Mouse (Mus musculus) neural tube, embryonic 13.5 days (tissue): ENCODE data around the gene Rybp. TPM values are rescaled to one million over a fixed set of nuclear protein-coding genes. Genes with fewer than 3 reads are reported as not detected.

Source experiments
- ATAC-seq: fragments of 200-750 bp; cut with Nextera tagmentation; 2 replicates; pipeline ENCODE4 v1.8.0; 2017; ENCODE audit warnings: low read depth, mild to moderate bottlenecking, moderate TSS enrichment, moderate library complexity
- H3K27ac ChIP-seq: fragments of 300-500 bp; sonication (generic); replicated peaks from 2 replicates; pipeline ENCODE4 v1.5.1; 2015; ENCODE audit warnings: moderate library complexity, mild to moderate bottlenecking, inconsistent platforms
- H3K27me3 ChIP-seq: fragments of 300-500 bp; sonication (generic); 2 replicates; pipeline ENCODE4 v1.6.1; 2015; ENCODE audit warnings: mild to moderate bottlenecking, inconsistent platforms
- H3K36me3 ChIP-seq: fragments of 300-500 bp; sonication (generic); 2 replicates; pipeline ENCODE4 v1.6.1; 2015; ENCODE audit warnings: mild to moderate bottlenecking, inconsistent platforms
- H3K4me1 ChIP-seq: fragments of 300-500 bp; sonication (generic); replicated peaks from 2 replicates; pipeline ENCODE4 v1.6.1; 2015; ENCODE audit warnings: inconsistent platforms
- H3K4me2 ChIP-seq: fragments of 300-500 bp; sonication (generic); 2 replicates; pipeline ENCODE4 v1.6.1; 2015; ENCODE audit warnings: inconsistent platforms, mild to moderate bottlenecking, moderate library complexity
- H3K4me3 ChIP-seq: fragments of 300-500 bp; sonication (generic); 2 replicates; pipeline ENCODE4 v1.5.1; 2015; ENCODE audit warnings: mild to moderate bottlenecking, inconsistent platforms
- H3K9ac ChIP-seq: fragments of 300-500 bp; sonication (generic); 2 replicates; pipeline ENCODE4 v1.6.1; 2015; ENCODE audit warnings: moderate library complexity, mild to moderate bottlenecking, inconsistent platforms
- H3K9me3 ChIP-seq: fragments of 300-500 bp; sonication (generic); 2 replicates; pipeline ENCODE4 v1.6.1; 2016; ENCODE audit warnings: inconsistent platforms
- WGBS: fragments of 180-500 bp; shearing (Covaris S2); methylation state at CpG from one replicate; pipeline ENCODE4 v1.1.7; 2015; 5-methylcytosine and 5-hydroxymethylcytosine counted together
- polyA plus RNA-seq: library from polyadenylated mRNA; unstranded; fragments of >200 nt; fragmentation: Nextera tagmentation; extraction: Ambion mirVana; gene quantifications from 2 replicates; pipeline ENCODE4 v1.2.1, GENCODE M21; 2015

The Rybp gene
- polyA plus RNA-seq, 1 experiment from 2014 or later = 17.5 TPM

- Histone ChIP-seq H3K27ac (no peak overlapping the region), H3K4me3 (no peak overlapping the region)
- peak; percentile 69; the same call in 1 of the 2 replicates for ATAC-seq
Measured at GRCm38 (mm10) chr6:100233522-100233921, 53.8 kb downstream of the Rybp start.

GRCm38 (mm10) chr6:100233061-100233460 lies 54.2 kb downstream of the Rybp start:
- Histone ChIP-seq H3K4me3 (no peak overlapping the region), H3K9ac (no peak overlapping the region), H3K27me3 (no peaks in the 10 kb centered on the region), H3K27ac (no peak overlapping the region), H3K36me3 (no peaks in the 10 kb centered on the region), H3K9me3 (no peaks in the 10 kb centered on the region), H3K4me1 (peaks cover 36% of the 10 kb centered on the region), H3K4me2 (no peak overlapping the region)
- 43% methylated on average over 4 of the region's 4 CpGs for WGBS
- 0 out of 2 replicates have a peak, but pooled peaks have one; percentile 17 for ATAC-seq

More at GRCm38 (mm10) chr6:100233522-100233921, 53.8 kb downstream of the Rybp start:
- no peaks in the 10 kb centered on the region for H3K27me3 ChIP-seq
- WGBS = 45% methylated on average over 3 of the region's 3 CpGs
- no peak overlapping the region for H3K4me2 ChIP-seq
- H3K9me3 ChIP-seq = no peaks in the 10 kb centered on the region
- H3K36me3 ChIP-seq = no peaks in the 10 kb centered on the region
- H3K4me1 ChIP-seq = peaks cover 36% of the 10 kb centered on the region
- H3K9ac ChIP-seq = no peak overlapping the region

- Histone ChIP-seq H3K27me3 (no peaks in the 10 kb centered on the region), H3K27ac (no peak overlapping the region), H3K4me3 (no peak overlapping the region), H3K9me3 (no peaks in the 10 kb centered on the region), H3K4me2 (no peak overlapping the region), H3K4me1 (0 out of 2 replicates have a peak, but pooled peaks cover 4% of the 10 kb centered on the region), H3K9ac (no peak overlapping the region), H3K36me3 (no peaks in the 10 kb centered on the region)
- WGBS = 69% methylated on average over 2 of the region's 2 CpGs
- ATAC-seq = no peak
Measured at GRCm38 (mm10) chr6:100226204-100226603, 61.1 kb downstream of the Rybp start.

- Histone ChIP-seq H3K9me3 (no peaks in the 10 kb centered on the region), H3K9ac (no peak overlapping the region), H3K27ac (no peak overlapping the region), H3K4me1 (peaks cover 14% of the 10 kb centered on the region), H3K4me3 (no peak overlapping the region), H3K36me3 (no peaks in the 10 kb centered on the region), H3K27me3 (peaks cover 8% of the 10 kb centered on the region; the same call in 1 of the 2 replicates), H3K4me2 (no peak overlapping the region)
- no peak for ATAC-seq
- WGBS = 91% methylated on average over 6 of the region's 6 CpGs
Measured at GRCm38 (mm10) chr6:100223932-100224331, 63.4 kb downstream of the Rybp start.

GRCm38 (mm10) chr6:100223435-100223834 lies 63.9 kb downstream of the Rybp start:
- H3K4me2 ChIP-seq = no peak overlapping the region
- WGBS = 84% methylated on average over 10 of the region's 10 CpGs

GRCm38 (mm10) chr6:100222927-100223326 lies 64.4 kb downstream of the Rybp start:
- WGBS = 85% methylated on average over 5 of the region's 5 CpGs

More at GRCm38 (mm10) chr6:100223435-100223834, 63.9 kb downstream of the Rybp start:
- no peak overlapping the region for H3K27ac ChIP-seq
- no peak overlapping the region for H3K9ac ChIP-seq
- H3K27me3 ChIP-seq = peaks cover 8% of the 10 kb centered on the region; the same call in 1 of the 2 replicates
- no peak for ATAC-seq
- H3K4me3 ChIP-seq = no peak overlapping the region
- H3K36me3 ChIP-seq = no peaks in the 10 kb centered on the region
- H3K4me1 ChIP-seq = peaks cover 19% of the 10 kb centered on the region
- no peaks in the 10 kb centered on the region for H3K9me3 ChIP-seq

GRCm38 (mm10) chr6:100221803-100222202 lies 65.5 kb downstream of the Rybp start:
- peaks cover 30% of the 10 kb centered on the region for H3K4me1 ChIP-seq
- H3K4me3 ChIP-seq = no peak overlapping the region
- no peak overlapping the region for H3K9ac ChIP-seq
- H3K36me3 ChIP-seq = no peaks in the 10 kb centered on the region
- H3K27ac ChIP-seq = no peak overlapping the region
- ATAC-seq = no peak
- 70% methylated on average over 4 of the region's 4 CpGs for WGBS
- no peaks in the 10 kb centered on the region for H3K9me3 ChIP-seq
- H3K27me3 ChIP-seq = peaks cover 8% of the 10 kb centered on the region; the same call in 1 of the 2 replicates
- H3K4me2 ChIP-seq = no peak overlapping the region

More at GRCm38 (mm10) chr6:100222927-100223326, 64.4 kb downstream of the Rybp start:
- no peak for ATAC-seq
- Histone ChIP-seq H3K27me3 (peaks cover 8% of the 10 kb centered on the region; the same call in 1 of the 2 replicates), H3K9me3 (no peaks in the 10 kb centered on the region), H3K27ac (no peak overlapping the region), H3K9ac (no peak overlapping the region), H3K36me3 (no peaks in the 10 kb centered on the region), H3K4me3 (no peak overlapping the region), H3K4me1 (peaks cover 24% of the 10 kb centered on the region), H3K4me2 (no peak overlapping the region)

- H3K27me3 ChIP-seq = peaks cover 16% of the 10 kb centered on the region
- no peak overlapping the region for H3K4me2 ChIP-seq
- H3K4me1 ChIP-seq = peaks cover 30% of the 10 kb centered on the region
- 76% methylated on average over 14 of the region's 14 CpGs for WGBS
- H3K27ac ChIP-seq = no peak overlapping the region
- ATAC-seq = no peak
- no peak overlapping the region for H3K9ac ChIP-seq
- no peak overlapping the region for H3K4me3 ChIP-seq
- H3K36me3 ChIP-seq = no peaks in the 10 kb centered on the region
- H3K9me3 ChIP-seq = no peaks in the 10 kb centered on the region
Measured at GRCm38 (mm10) chr6:100220917-100221560, 66.2 kb downstream of the Rybp start.

GRCm38 (mm10) chr6:100219971-100220370 lies 67.3 kb downstream of the Rybp start:
- Histone ChIP-seq H3K27me3 (peaks cover 27% of the 10 kb centered on the region), H3K9me3 (no peaks in the 10 kb centered on the region), H3K4me3 (no peak overlapping the region), H3K9ac (no peak overlapping the region), H3K27ac (no peak overlapping the region), H3K4me2 (no peak overlapping the region), H3K4me1 (peaks cover 38% of the 10 kb centered on the region), H3K36me3 (no peaks in the 10 kb centered on the region)
- ATAC-seq = no peak
- 82% methylated on average over 3 of the region's 3 CpGs for WGBS

GRCm38 (mm10) chr6:100218541-100219341 lies 68.5 kb downstream of the Rybp start:
- ATAC-seq = peak; percentile 87
- 20% methylated on average over 13 of the region's 13 CpGs for WGBS
- Histone ChIP-seq H3K36me3 (no peaks in the 10 kb centered on the region), H3K4me3 (no peak overlapping the region), H3K9ac (0 out of 2 replicates have a peak overlapping the region, but pooled peaks have one; percentile 22), H3K9me3 (no peaks in the 10 kb centered on the region), H3K27me3 (peaks cover 38% of the 10 kb centered on the region), H3K4me1 (peaks cover 48% of the 10 kb centered on the region), H3K4me2 (no peak overlapping the region), H3K27ac (peak overlapping the region; percentile 57)

- H3K4me3 ChIP-seq = no peak overlapping the region
- H3K4me2 ChIP-seq = no peak overlapping the region
- no peaks in the 10 kb centered on the region for H3K9me3 ChIP-seq
- peaks cover 60% of the 10 kb centered on the region for H3K4me1 ChIP-seq
- no peak for ATAC-seq
- no peak overlapping the region for H3K27ac ChIP-seq
- 79% methylated on average over 8 of the region's 8 CpGs for WGBS
- no peaks in the 10 kb centered on the region for H3K36me3 ChIP-seq
- peaks cover 45% of the 10 kb centered on the region for H3K27me3 ChIP-seq
- no peak overlapping the region for H3K9ac ChIP-seq
Measured at GRCm38 (mm10) chr6:100217507-100217906, 69.8 kb downstream of the Rybp start.

- Histone ChIP-seq H3K36me3 (no peaks in the 10 kb centered on the region), H3K9ac (no peak overlapping the region), H3K4me2 (no peak overlapping the region), H3K4me1 (peaks cover 66% of the 10 kb centered on the region), H3K4me3 (no peak overlapping the region), H3K27me3 (peaks cover 45% of the 10 kb centered on the region), H3K9me3 (no peaks in the 10 kb centered on the region), H3K27ac (no peak overlapping the region)
- 78% methylated on average over 5 of the region's 5 CpGs for WGBS
- no peak for ATAC-seq
Measured at GRCm38 (mm10) chr6:100216945-100217344, 70.3 kb downstream of the Rybp start.
